Comparison of ENCODE assay signal across 19 mouse cellular contexts in genomic region chr17:80782233-80782632, GRCm38 (mm10).
"Had no signal": no experiment of that assay in that cellular context is flagged by ENCODE, and none has a peak within 500 bp of the region (broad histone marks: within the 10 kb centered on the region; RNA-seq: fewer than 3 reads in every experiment).

No protein-coding gene starts in this region.

- H3K9ac ChIP-seq: liver, embryonic 15.5 days; midbrain, embryonic 15.5 days; neural tube, embryonic 13.5 days; stomach, embryonic 15.5 days had no signal

- ATAC-seq: midbrain, embryonic 15.5 days had no signal

- H3K36me3 ChIP-seq: limb, embryonic 10.5 days; liver, embryonic 15.5 days; midbrain, embryonic 15.5 days; neural tube, embryonic 13.5 days; stomach, embryonic 15.5 days had no signal

- H3K27ac ChIP-seq: layer of hippocampus, adult 2 months; limb, embryonic 10.5 days; liver, embryonic 15.5 days; macrophage; midbrain, embryonic 15.5 days; neural tube, embryonic 13.5 days had no signal

- H3K9me3 ChIP-seq: limb, embryonic 10.5 days; liver, embryonic 15.5 days; midbrain, embryonic 15.5 days; neural tube, embryonic 13.5 days; stomach, embryonic 15.5 days had no signal

- H3K4me3 ChIP-seq: layer of hippocampus, adult 2 months; limb, embryonic 10.5 days; liver, embryonic 15.5 days; megakaryocyte, embryonic 14.5 days; midbrain, embryonic 15.5 days; neural tube, embryonic 13.5 days; stomach, embryonic 15.5 days had no signal

- H3K27me3 ChIP-seq: liver, embryonic 15.5 days; midbrain, embryonic 15.5 days; neural tube, embryonic 13.5 days; stomach, embryonic 15.5 days had no signal

- H3K4me1 ChIP-seq: limb, embryonic 10.5 days; megakaryocyte, embryonic 14.5 days; midbrain, embryonic 15.5 days had no signal

- H3K4me2 ChIP-seq: liver, embryonic 11.5 days; liver, embryonic 15.5 days; midbrain, embryonic 11.5 days; midbrain, embryonic 15.5 days; neural tube, embryonic 13.5 days; stomach, embryonic 15.5 days had no signal

- DNase-seq: kidney, adult 8-10 months; kidney, postnatal 10 days; kidney, postnatal 4 days; lung, adult 2 months; lung, postnatal 10 days; retina, postnatal 1 day; right cerebral cortex, postnatal 4 days; spleen, adult 18-20 months; thymus, postnatal 14 days had no signal
